Mouse (Mus musculus): ENCODE data around the gene Egf. TPM values are rescaled to one million over a fixed set of nuclear protein-coding genes. Genes with fewer than 3 reads are reported as not detected.
A peak's percentile ranks its signal among the peaks of the same experiment; 100 is the strongest.

Egf gene
- total RNA-seq, 1 experiment = 2.2 TPM

DNA sequence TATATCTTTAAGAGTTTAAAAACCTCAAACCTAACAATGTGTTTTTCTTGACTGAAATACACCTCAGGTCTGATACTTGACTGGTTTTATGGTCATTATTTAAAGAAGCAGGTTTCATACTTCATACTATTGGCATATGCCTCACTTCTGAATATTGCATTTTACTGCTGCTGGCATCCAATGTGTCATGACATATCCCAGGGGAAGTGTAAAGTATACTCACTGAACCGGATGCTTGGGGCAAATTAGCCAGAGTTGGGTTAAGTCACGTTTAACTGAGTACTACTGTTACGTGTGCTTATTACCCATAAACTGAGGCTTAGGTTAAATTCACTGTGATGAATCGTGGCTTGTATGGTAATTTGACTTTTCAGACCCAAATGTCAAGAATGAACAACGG, 29.5 kb downstream of the Egf start:
- Histone ChIP-seq H3K4me1 (ENCODE audit: control insufficient read depth in 2 of 2, insufficient read depth in 2 of 2, low read length in 2 of 2, poor library complexity in 1 of 2) (no peaks in the 10 kb centered on the region), H3K4me3 (ENCODE audit: insufficient read depth in 1 of 2, low read depth in 1 of 2, low read length in 2 of 2, poor library complexity in 1 of 2, severe bottlenecking in 1 of 2) (peak overlapping the region in 1 of 2 experiments; percentile 93; a peak in 1 of 4 replicates), H3K36me3 (ENCODE audit: control insufficient read depth, insufficient read depth, low read length, poor library complexity, severe bottlenecking) (no peaks in the 10 kb centered on the region), H3K9me3 (ENCODE audit: control insufficient read depth, insufficient read depth, low read depth, low read length) (no peaks in the 10 kb centered on the region), H3K27ac (ENCODE audit: insufficient read depth, low read depth, low read length, poor library complexity, severe bottlenecking) (no peak overlapping the region), H3K9ac (ENCODE audit: insufficient read depth, low read depth, low read length, poor library complexity, severe bottlenecking) (no peak overlapping the region)
- DNase-seq (ENCODE audit: low read depth, low spot score) = no peak
- in situ Hi-C loops (cut with MboI; ENCODE audit: low sequenced_read_pairs in 2 of 2, unreplicated experiment in 2 of 2) = no loop called here
- TF ChIP-seq HCFC1 (IDR thresholded peaks at IDR 0.05; ENCODE audit: borderline replicate concordance, insufficient read depth, low read length) (no peak), ZC3H11A (IDR thresholded peaks at IDR 0.05; ENCODE audit: borderline replicate concordance, low read depth, low read length) (no peak), MAFK (IDR thresholded peaks at IDR 0.05; ENCODE audit: insufficient read depth, low read depth, low read length) (no peak), ZNF384 (IDR thresholded peaks at IDR 0.05; ENCODE audit: low read depth, low read length) (no peak), CHD2 (IDR thresholded peaks at IDR 0.05; ENCODE audit: low read depth, low read length) (no peak)

DNA sequence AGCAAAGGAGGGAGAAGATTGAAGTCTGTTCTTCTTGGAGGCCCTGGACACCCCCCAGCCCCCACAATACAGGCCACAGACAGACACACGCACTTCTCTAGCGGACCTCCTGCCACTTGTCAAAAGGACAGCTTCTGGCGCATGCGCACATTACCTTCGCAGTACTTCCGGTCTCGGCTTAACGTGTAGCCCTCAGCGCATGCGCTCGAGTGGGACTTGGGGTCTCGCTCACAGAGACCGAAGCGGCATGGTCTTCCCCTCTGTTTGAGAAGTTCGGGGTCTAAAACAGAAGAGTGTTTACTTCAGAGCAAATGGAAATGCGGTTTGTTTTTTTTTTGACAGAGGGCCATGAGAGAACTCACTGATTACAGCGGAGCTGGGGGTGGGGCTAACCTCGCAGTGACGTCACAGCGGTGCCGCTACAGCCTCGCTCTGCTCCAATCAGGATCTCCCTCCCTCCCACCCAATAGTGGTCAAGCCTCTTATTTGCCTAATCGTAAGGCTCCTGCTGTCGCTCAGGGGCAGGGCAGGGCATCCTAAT, 30.1 kb downstream of the Egf start:
- Histone ChIP-seq H3K27ac (ENCODE audit: insufficient read depth, low read depth, low read length, poor library complexity, severe bottlenecking) (no peak overlapping the region), H3K4me3 (ENCODE audit: insufficient read depth in 1 of 2, low read depth in 1 of 2, low read length in 2 of 2, poor library complexity in 1 of 2, severe bottlenecking in 1 of 2) (peak overlapping the region; percentile 74 to 93), H3K9ac (ENCODE audit: insufficient read depth, low read depth, low read length, poor library complexity, severe bottlenecking) (peak overlapping the region; percentile 72), H3K36me3 (ENCODE audit: control insufficient read depth, insufficient read depth, low read length, poor library complexity, severe bottlenecking) (no peaks in the 10 kb centered on the region), H3K4me1 (ENCODE audit: control insufficient read depth in 2 of 2, insufficient read depth in 2 of 2, low read length in 2 of 2, poor library complexity in 1 of 2) (no peaks in the 10 kb centered on the region), H3K9me3 (ENCODE audit: control insufficient read depth, insufficient read depth, low read depth, low read length) (no peaks in the 10 kb centered on the region)
- DNase-seq (ENCODE audit: low read depth, low spot score) = peak; percentile 92
- TF ChIP-seq MAFK (IDR thresholded peaks at IDR 0.05; ENCODE audit: insufficient read depth, low read depth, low read length) = no peak
- TF ChIP-seq ZNF384 (IDR thresholded peaks at IDR 0.05; ENCODE audit: low read depth, low read length) = no peak
- TF ChIP-seq HCFC1 (IDR thresholded peaks at IDR 0.05; ENCODE audit: borderline replicate concordance, insufficient read depth, low read length) = no peak
- TF ChIP-seq CHD2 (IDR thresholded peaks at IDR 0.05; ENCODE audit: low read depth, low read length) = no peak
- no peak for TF ChIP-seq ZC3H11A (IDR thresholded peaks at IDR 0.05; ENCODE audit: borderline replicate concordance, low read depth, low read length)
- in situ Hi-C loops (cut with MboI; ENCODE audit: low sequenced_read_pairs in 2 of 2, unreplicated experiment in 2 of 2) = no loop called here

DNA sequence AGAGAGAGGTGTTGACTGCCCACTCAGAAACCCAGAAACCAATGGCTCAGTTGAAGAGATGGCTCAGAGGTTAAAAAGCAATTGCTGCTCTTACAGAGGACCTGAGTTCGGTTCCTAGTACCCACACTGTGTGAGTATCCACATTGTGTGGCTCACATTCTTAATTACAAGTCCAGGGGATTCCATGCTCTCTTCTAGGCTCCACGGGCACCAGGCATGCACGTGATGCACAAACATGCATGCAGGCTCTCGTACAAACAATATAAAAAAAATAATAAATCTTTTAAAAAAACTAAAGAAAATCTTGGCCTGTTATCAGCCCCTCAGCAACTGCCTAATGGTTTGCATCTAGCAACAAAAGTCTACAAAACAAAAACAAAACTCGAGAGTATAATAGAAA, 30.6 kb downstream of the Egf start:
- Histone ChIP-seq H3K36me3 (ENCODE audit: control insufficient read depth, insufficient read depth, low read length, poor library complexity, severe bottlenecking) (no peaks in the 10 kb centered on the region), H3K27ac (ENCODE audit: insufficient read depth, low read depth, low read length, poor library complexity, severe bottlenecking) (no peak overlapping the region), H3K9ac (ENCODE audit: insufficient read depth, low read depth, low read length, poor library complexity, severe bottlenecking) (peak overlapping the region; percentile 72; the same call in 1 of the 2 replicates), H3K9me3 (ENCODE audit: control insufficient read depth, insufficient read depth, low read depth, low read length) (no peaks in the 10 kb centered on the region), H3K4me3 (ENCODE audit: insufficient read depth in 1 of 2, low read depth in 1 of 2, low read length in 2 of 2, poor library complexity in 1 of 2, severe bottlenecking in 1 of 2) (peak overlapping the region; percentile 74 to 93; a peak in 3 of 4 replicates), H3K4me1 (ENCODE audit: control insufficient read depth in 2 of 2, insufficient read depth in 2 of 2, low read length in 2 of 2, poor library complexity in 1 of 2) (no peaks in the 10 kb centered on the region)
- no peak for DNase-seq (ENCODE audit: low read depth, low spot score)
- TF ChIP-seq CHD2 (IDR thresholded peaks at IDR 0.05; ENCODE audit: low read depth, low read length) (no peak), ZC3H11A (IDR thresholded peaks at IDR 0.05; ENCODE audit: borderline replicate concordance, low read depth, low read length) (no peak), ZNF384 (IDR thresholded peaks at IDR 0.05; ENCODE audit: low read depth, low read length) (no peak), HCFC1 (IDR thresholded peaks at IDR 0.05; ENCODE audit: borderline replicate concordance, insufficient read depth, low read length) (no peak), MAFK (IDR thresholded peaks at IDR 0.05; ENCODE audit: insufficient read depth, low read depth, low read length) (no peak)
- in situ Hi-C loops (cut with MboI; ENCODE audit: low sequenced_read_pairs in 2 of 2, unreplicated experiment in 2 of 2) = no loop called here

DNA sequence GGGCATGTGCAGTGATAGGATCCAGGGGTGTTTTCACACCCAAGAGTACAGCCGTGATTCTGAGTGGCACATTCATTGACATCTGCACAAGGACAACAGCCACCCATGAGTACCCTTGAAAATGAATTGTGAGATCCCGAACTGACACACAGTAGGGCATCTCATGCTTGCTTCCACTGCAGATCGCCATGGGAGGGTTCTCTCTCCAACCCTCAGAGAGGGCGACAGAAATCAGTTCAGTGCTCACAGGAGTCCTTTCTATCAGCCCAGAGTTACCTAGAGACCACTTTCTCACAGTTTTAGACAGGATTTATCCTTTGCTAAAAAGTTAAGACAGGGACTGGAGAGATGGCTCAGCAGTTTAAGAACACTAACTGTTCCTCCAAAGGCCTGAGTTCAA, 31.8 kb downstream of the Egf start:
- Histone ChIP-seq H3K9ac (ENCODE audit: insufficient read depth, low read depth, low read length, poor library complexity, severe bottlenecking) (no peak overlapping the region), H3K36me3 (ENCODE audit: control insufficient read depth, insufficient read depth, low read length, poor library complexity, severe bottlenecking) (no peaks in the 10 kb centered on the region), H3K4me3 (ENCODE audit: insufficient read depth in 1 of 2, low read depth in 1 of 2, low read length in 2 of 2, poor library complexity in 1 of 2, severe bottlenecking in 1 of 2) (no peak overlapping the region), H3K4me1 (ENCODE audit: control insufficient read depth in 2 of 2, insufficient read depth in 2 of 2, low read length in 2 of 2, poor library complexity in 1 of 2) (no peaks in the 10 kb centered on the region), H3K27ac (ENCODE audit: insufficient read depth, low read depth, low read length, poor library complexity, severe bottlenecking) (no peak overlapping the region), H3K9me3 (ENCODE audit: control insufficient read depth, insufficient read depth, low read depth, low read length) (no peaks in the 10 kb centered on the region)
- TF ChIP-seq HCFC1 (IDR thresholded peaks at IDR 0.05; ENCODE audit: borderline replicate concordance, insufficient read depth, low read length) (no peak), ZC3H11A (IDR thresholded peaks at IDR 0.05; ENCODE audit: borderline replicate concordance, low read depth, low read length) (no peak), ZNF384 (IDR thresholded peaks at IDR 0.05; ENCODE audit: low read depth, low read length) (no peak), CHD2 (IDR thresholded peaks at IDR 0.05; ENCODE audit: low read depth, low read length) (no peak), MAFK (IDR thresholded peaks at IDR 0.05; ENCODE audit: insufficient read depth, low read depth, low read length) (no peak)
- in situ Hi-C loops (cut with MboI; ENCODE audit: low sequenced_read_pairs in 2 of 2, unreplicated experiment in 2 of 2) = no loop called here
- DNase-seq (ENCODE audit: low read depth, low spot score) = no peak

All from ES-E14 (cell line).